Mouse (Mus musculus) liver, adult 2 months (tissue): ENCODE data around the gene Klra9. TPM values are rescaled to one million over a fixed set of nuclear protein-coding genes. Genes with fewer than 3 reads are reported as not detected.
"Not testable (repeated sequence)": the region's sequence is repeated elsewhere in the genome, so short reads cannot be mapped to it uniquely, and the experiment has no call there.

Experiments used
- DNase-seq: peaks from one replicate; pipeline ENCODE4 v3.0.0-alpha.2; 2011; ENCODE audit warnings: low read depth, low spot score; ENCODE audit errors: extremely low read depth
- H3K27ac ChIP-seq: fragments of 200-500 bp; replicated peaks from 2 replicates; pipeline ENCODE4 v1.5.1; 2012; ENCODE audit warnings: low read depth, mild to moderate bottlenecking, control low read depth, inconsistent platforms, low read length; ENCODE audit not compliant: insufficient read depth
- H3K27me3 ChIP-seq: fragments of 200-500 bp; 2 replicates; pipeline ENCODE4 v1.6.1; 2012; ENCODE audit warnings: mild to moderate bottlenecking, moderate library complexity, low read length, inconsistent platforms; ENCODE audit not compliant: control insufficient read depth, insufficient read depth
- H3K36me3 ChIP-seq: fragments of 200-500 bp; 2 replicates; pipeline ENCODE4 v1.6.1; 2012; ENCODE audit warnings: low read length, inconsistent platforms; ENCODE audit not compliant: control insufficient read depth, insufficient read depth
- H3K4me1 ChIP-seq: fragments of 200-500 bp; 2 replicates; pipeline ENCODE4 v1.6.1; 2011; ENCODE audit warnings: low read length; ENCODE audit not compliant: control insufficient read depth, insufficient read depth
- H3K4me3 ChIP-seq: fragments of 200-500 bp; 2 replicates; pipeline ENCODE4 v1.5.1; 2011; ENCODE audit warnings: low read depth, mild to moderate bottlenecking, control low read depth, low read length, moderate library complexity; ENCODE audit not compliant: insufficient read depth
- H3K79me2 ChIP-seq: fragments of 200-500 bp; 2 replicates; pipeline ENCODE4 v1.6.1; 2012; ENCODE audit warnings: inconsistent platforms, mild to moderate bottlenecking, low read length, moderate library complexity; ENCODE audit not compliant: control insufficient read depth, insufficient read depth
- H3K9ac ChIP-seq: fragments of 200-500 bp; 2 replicates; pipeline ENCODE4 v1.6.1; 2012; ENCODE audit warnings: low read depth, mild to moderate bottlenecking, control low read depth, inconsistent platforms, low read length
- CTCF ChIP-seq: fragments of 200-500 bp; IDR thresholded peaks from 2 replicates; pipeline ENCODE4 v1.5.1; 2011; ENCODE audit warnings: low read depth, low read length, control low read depth
- POLR2A ChIP-seq: fragments of 200-500 bp; IDR thresholded peaks from 2 replicates; pipeline ENCODE4 v1.6.1; 2011; ENCODE audit warnings: low read length, control low read depth; ENCODE audit not compliant: insufficient read depth; ENCODE audit errors: extremely low read depth
- WGBS: fragments of 180-500 bp; shearing (Covaris S2); methylation state at CpG from one replicate; pipeline ENCODE4 v1.1.7; 2018; 5-methylcytosine and 5-hydroxymethylcytosine counted together
- polyA plus RNA-seq: library from polyadenylated mRNA; depleted of rRNA; stranded (reverse); fragments of >200 nt; gene quantifications from 2 replicates; pipeline ENCODE4 v1.2.3, GENCODE M21; 2012; rRNA removed
- total RNA-seq: library from RNA; depleted of rRNA; stranded (reverse); fragments of >200 nt; gene quantifications from 2 replicates; pipeline ENCODE4 v1.2.3, GENCODE M21; 2014; rRNA removed

Gene Klra9
- total RNA-seq (0.20 TPM in 1 of 2 replicates, not detected in the other), polyA plus RNA-seq (not detected in 2 replicates)

DNA sequence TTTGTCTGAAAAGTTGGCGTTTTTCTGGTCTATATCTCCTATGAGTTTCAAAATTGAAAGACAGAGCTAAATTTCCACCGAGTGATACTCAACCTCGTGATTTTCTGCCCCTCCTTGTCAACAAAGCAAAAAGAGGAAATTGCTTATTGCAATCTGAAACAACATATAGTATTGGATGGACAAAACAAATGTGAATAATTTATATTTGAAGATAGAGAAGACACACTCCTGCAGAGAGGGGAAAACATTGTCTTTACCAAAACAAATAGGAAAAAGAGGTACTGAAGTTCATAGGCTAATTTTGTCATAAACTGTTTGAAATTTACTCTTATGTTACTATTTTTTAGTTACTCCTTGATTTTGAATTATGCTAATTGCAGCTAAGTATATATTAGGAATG is at the start of gene Klra9:
Gene Klra9, minus strand, starts transcription at position 101 of the 400 bp plus-strand sequence.
- not testable (repeated sequence) for H3K4me3 ChIP-seq, H3K36me3 ChIP-seq, H3K79me2 ChIP-seq, H3K27ac ChIP-seq, H3K9ac ChIP-seq, H3K4me1 ChIP-seq, DNase-seq, H3K27me3 ChIP-seq
- WGBS = 49% methylated on average over 3 of the region's 3 CpGs

GRCm38 (mm10) chr6:130237536-130237935 is 44.6 kb upstream of the Klra9 start:
- Histone ChIP-seq H3K36me3 (no peaks in the 10 kb centered on the region), H3K79me2 (no peaks in the 10 kb centered on the region), H3K27me3 (no peaks in the 10 kb centered on the region), H3K4me3 (no peak overlapping the region), H3K27ac (no peak overlapping the region), H3K9ac (no peak overlapping the region), H3K4me1 (no peaks in the 10 kb centered on the region)
- no peak for DNase-seq
- 65% methylated on average over 2 of the region's 2 CpGs for WGBS
- TF ChIP-seq CTCF (no peak), POLR2A (no peak)

- TF ChIP-seq CTCF (no peak), POLR2A (no peak)
- no peak overlapping the region for H3K27ac ChIP-seq
- H3K4me1 ChIP-seq = no peaks in the 10 kb centered on the region
- no peaks in the 10 kb centered on the region for H3K79me2 ChIP-seq
- no peaks in the 10 kb centered on the region for H3K27me3 ChIP-seq
- no peaks in the 10 kb centered on the region for H3K36me3 ChIP-seq
- no peak overlapping the region for H3K9ac ChIP-seq
- DNase-seq = no peak
- WGBS = 34% methylated on average over 1 of the region's 1 CpGs
- no peak overlapping the region for H3K4me3 ChIP-seq
These were observed 43.7 kb upstream of the Klra9 start for GRCm38 (mm10) chr6:130236635-130237034.

DNA sequence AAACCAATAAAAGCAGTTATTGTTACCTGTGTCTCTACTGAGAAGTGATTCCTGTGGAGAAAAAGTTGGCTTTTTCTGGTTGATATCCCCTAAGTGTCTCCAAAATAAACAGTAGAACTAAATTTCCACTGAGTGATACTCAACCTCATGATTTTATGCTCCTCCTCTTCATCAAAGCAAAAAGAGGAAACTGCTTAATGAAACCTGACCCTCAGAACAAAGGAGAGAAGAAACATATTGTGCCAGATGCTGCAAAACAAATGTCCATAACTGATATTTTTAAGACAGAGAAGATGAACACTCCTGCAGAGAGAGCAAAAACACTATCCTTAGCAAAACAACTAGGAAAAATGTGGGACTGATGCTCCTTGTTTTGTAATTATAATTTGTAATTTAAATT is 40.3 kb upstream of the Klra9 start, which contains the start of gene Klra7:
Gene Klra7, minus strand, starts transcription at position 101 of the 400 bp plus-strand sequence.
- H3K4me3 ChIP-seq = no peak within 1 kb of the TSS
- no peak for TF ChIP-seq POLR2A
- TF ChIP-seq CTCF = no peak
- no peak within 1 kb of the TSS for H3K27ac ChIP-seq
- no peaks in the 10 kb centered on the region for H3K36me3 ChIP-seq
- no peaks in the 10 kb centered on the region for H3K4me1 ChIP-seq
- DNase-seq = no peak
- no peaks in the 10 kb centered on the region for H3K79me2 ChIP-seq
- H3K9ac ChIP-seq = no peak within 1 kb of the TSS
- no peaks in the 10 kb centered on the region for H3K27me3 ChIP-seq

DNA sequence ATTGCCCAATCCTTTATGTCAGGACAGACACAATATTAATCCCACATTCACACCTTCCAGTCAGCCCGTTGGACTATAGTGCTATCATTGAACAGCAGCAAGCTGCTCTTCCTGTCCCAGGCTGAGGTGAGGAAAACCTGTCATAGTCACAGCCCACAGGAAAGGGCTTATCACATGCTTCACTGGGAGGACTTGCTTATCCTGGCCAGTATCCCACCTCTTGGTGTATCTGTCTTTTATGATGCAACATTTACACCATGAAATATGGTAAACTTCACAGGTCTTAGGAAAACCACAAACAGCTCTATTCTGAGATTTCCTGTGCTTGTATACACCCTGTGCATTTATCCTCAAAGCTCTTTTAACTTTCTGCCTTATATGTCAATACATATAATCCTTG is 4.5 kb upstream of the Klra9 start:
- not testable (repeated sequence) for DNase-seq, H3K9ac ChIP-seq, H3K36me3 ChIP-seq, H3K27ac ChIP-seq, H3K4me3 ChIP-seq, H3K4me1 ChIP-seq, H3K79me2 ChIP-seq, H3K27me3 ChIP-seq
- 83% methylated on average over 1 of the region's 1 CpGs for WGBS

- H3K27ac ChIP-seq, H3K36me3 ChIP-seq, H3K9ac ChIP-seq, H3K79me2 ChIP-seq, H3K27me3 ChIP-seq, H3K4me1 ChIP-seq, DNase-seq, H3K4me3 ChIP-seq: not testable (repeated sequence)
- WGBS = 57% methylated on average over 4 of the region's 4 CpGs
These were observed 63.1 kb downstream of the Klra9 start, which contains the start of gene Klra8 for GRCm38 (mm10) chr6:130129798-130130197. Gene Klra8, minus strand, starts transcription at chr6:130129898.

Other genes with a start within 250 kb of the Klra9 start
- not detected in 2 replicates for gene Klra6, start 166.2 kb downstream of the Klra9 start, total RNA-seq
- gene Klra6, start 166.2 kb downstream of the Klra9 start, polyA plus RNA-seq = not detected in 2 replicates
- gene Klra4, start 125.8 kb downstream of the Klra9 start, total RNA-seq = not detected in 2 replicates
- not detected in 2 replicates for gene Klra4, start 125.8 kb downstream of the Klra9 start, polyA plus RNA-seq
- not detected in 2 replicates for gene Klra8, start 63.2 kb downstream of the Klra9 start, total RNA-seq
- gene Klra8, start 63.2 kb downstream of the Klra9 start, polyA plus RNA-seq = not detected in 2 replicates
- gene Klra7, start 40.2 kb upstream of the Klra9 start, total RNA-seq = 0.27 TPM in 1 of 2 replicates, not detected in the other
- not detected in 2 replicates for gene Klra7, start 40.2 kb upstream of the Klra9 start, polyA plus RNA-seq
- not detected in 2 replicates for gene Klra10, start 88.8 kb upstream of the Klra9 start, total RNA-seq
- not detected in 2 replicates for gene Klra10, start 88.8 kb upstream of the Klra9 start, polyA plus RNA-seq
- gene Klra3, start 144.5 kb upstream of the Klra9 start, total RNA-seq = 0.20 TPM in 1 of 2 replicates, not detected in the other
- not detected in 2 replicates for gene Klra3, start 144.5 kb upstream of the Klra9 start, polyA plus RNA-seq
- 0.09 and 0.40 TPM in 2 replicates for gene Klra1, start 193.8 kb upstream of the Klra9 start, total RNA-seq
- gene Klra1, start 193.8 kb upstream of the Klra9 start, polyA plus RNA-seq = not detected in 2 replicates